Mouse (Mus musculus) forebrain, embryonic 13.5 days (tissue): ENCODE data around the gene Slc25a53. TPM values are rescaled to one million over a fixed set of nuclear protein-coding genes. Genes with fewer than 3 reads are reported as not detected.
"Not testable (repeated sequence)": the region's sequence is repeated elsewhere in the genome, so short reads cannot be mapped to it uniquely, and the experiment has no call there.

Experiments used
- ATAC-seq: fragments of 200-750 bp; cut with Nextera tagmentation; 2 replicates; pipeline ENCODE4 v1.8.0; 2017
- H3K27ac ChIP-seq: fragments of 300-500 bp; sonication (generic); 2 replicates; pipeline ENCODE4 v1.5.1; 2015; ENCODE audit warnings: inconsistent platforms, mild to moderate bottlenecking, moderate library complexity
- H3K27me3 ChIP-seq: fragments of 300-500 bp; sonication (generic); 2 replicates; pipeline ENCODE4 v1.6.1; 2015; ENCODE audit warnings: mild to moderate bottlenecking, inconsistent platforms
- H3K36me3 ChIP-seq: fragments of 300-500 bp; sonication (generic); 2 replicates; pipeline ENCODE4 v1.6.1; 2015; ENCODE audit warnings: mild to moderate bottlenecking, inconsistent platforms; ENCODE audit not compliant: poor library complexity, severe bottlenecking
- H3K4me1 ChIP-seq: fragments of 300-500 bp; sonication (generic); 2 replicates; pipeline ENCODE4 v1.6.1; 2015; ENCODE audit warnings: inconsistent platforms
- H3K4me2 ChIP-seq: fragments of 300-500 bp; sonication (generic); 2 replicates; pipeline ENCODE4 v1.6.1; 2015; ENCODE audit warnings: inconsistent platforms, mild to moderate bottlenecking, moderate library complexity
- H3K4me3 ChIP-seq: fragments of 300-500 bp; sonication (generic); 2 replicates; pipeline ENCODE4 v1.5.1; 2015; ENCODE audit warnings: mild to moderate bottlenecking, inconsistent platforms
- H3K9ac ChIP-seq: fragments of 300-500 bp; sonication (generic); 2 replicates; pipeline ENCODE4 v1.6.1; 2015; ENCODE audit warnings: mild to moderate bottlenecking, inconsistent platforms
- H3K9me3 ChIP-seq: fragments of 300-500 bp; sonication (generic); replicated peaks from 2 replicates; pipeline ENCODE4 v1.6.1; 2016; ENCODE audit warnings: inconsistent platforms
- WGBS: fragments of 180-500 bp; shearing (Covaris S2); methylation state at CpG from one replicate; pipeline ENCODE4 v1.1.7; 2015; 5-methylcytosine and 5-hydroxymethylcytosine counted together
- polyA plus RNA-seq: library from polyadenylated mRNA; unstranded; fragments of >200 nt; fragmentation: Nextera tagmentation; extraction: Ambion mirVana; gene quantifications from 2 replicates; pipeline ENCODE4 v1.2.1, GENCODE M21; 2015

Slc25a53 gene
- polyA plus RNA-seq, 1 experiment from 2014 or later = 14.9 TPM

- Histone ChIP-seq H3K27ac (no peak overlapping the region), H3K9me3 (no peaks in the 10 kb centered on the region), H3K36me3 (no peaks in the 10 kb centered on the region; the same call in 1 of the 2 replicates), H3K27me3 (no peaks in the 10 kb centered on the region), H3K4me3 (no peak overlapping the region), H3K4me2 (no peak overlapping the region), H3K4me1 (no peaks in the 10 kb centered on the region), H3K9ac (no peak overlapping the region)
- WGBS = 53% methylated on average over 6 of the region's 6 CpGs
- ATAC-seq = peak; percentile 78
Observed at GRCm38 (mm10) chrX:137015099-137015709, 22.9 kb downstream of the Slc25a53 start.

- H3K9ac ChIP-seq = no peak overlapping the region
- H3K27me3 ChIP-seq = no peaks in the 10 kb centered on the region
- no peak overlapping the region for H3K27ac ChIP-seq
- no peak for ATAC-seq
- H3K4me2 ChIP-seq = no peak overlapping the region
- 87% methylated on average over 2 of the region's 2 CpGs for WGBS
- H3K36me3 ChIP-seq = no peaks in the 10 kb centered on the region
- H3K4me3 ChIP-seq = no peak overlapping the region
- no peaks in the 10 kb centered on the region for H3K9me3 ChIP-seq
- H3K4me1 ChIP-seq = peaks cover 14% of the 10 kb centered on the region
Observed at GRCm38 (mm10) chrX:136996256-136996655, 41.8 kb downstream of the Slc25a53 start.

- Histone ChIP-seq H3K36me3 (no peaks in the 10 kb centered on the region), H3K27ac (peak overlapping the region; percentile 88), H3K4me2 (peak overlapping the region; percentile 62), H3K4me1 (peaks cover 14% of the 10 kb centered on the region), H3K9me3 (no peaks in the 10 kb centered on the region), H3K9ac (peak overlapping the region; percentile 73), H3K4me3 (peak overlapping the region; percentile 50), H3K27me3 (no peaks in the 10 kb centered on the region)
- WGBS = 25% methylated on average over 14 of the region's 14 CpGs
- ATAC-seq = no peak
Observed at GRCm38 (mm10) chrX:136993641-136994040, 44.5 kb downstream of the Slc25a53 start.

- peaks cover 14% of the 10 kb centered on the region for H3K4me1 ChIP-seq
- H3K36me3 ChIP-seq = no peaks in the 10 kb centered on the region
- H3K9me3 ChIP-seq = no peaks in the 10 kb centered on the region
- WGBS = 19% methylated on average over 26 of the region's 26 CpGs
- ATAC-seq = peak; percentile 99
- peak within 1 kb of the TSS; percentile 50 for H3K4me3 ChIP-seq
- peak within 1 kb of the TSS; percentile 62 for H3K4me2 ChIP-seq
- no peaks in the 10 kb centered on the region for H3K27me3 ChIP-seq
- H3K27ac ChIP-seq = peak within 1 kb of the TSS; percentile 88
- H3K9ac ChIP-seq = peak within 1 kb of the TSS; percentile 73
Observed at GRCm38 (mm10) chrX:136992978-136993547, 45.0 kb downstream of the Slc25a53 start, which contains the start of gene Zcchc18. Zcchc18 (plus strand) TSS chrX:136993155.

- Histone ChIP-seq H3K4me1 (peaks cover 14% of the 10 kb centered on the region), H3K9me3 (no peaks in the 10 kb centered on the region), H3K4me2 (peak overlapping the region; percentile 62), H3K36me3 (no peaks in the 10 kb centered on the region), H3K27me3 (no peaks in the 10 kb centered on the region), H3K27ac (peak overlapping the region; percentile 88; the same call in 1 of the 2 replicates), H3K9ac (peak overlapping the region; percentile 73), H3K4me3 (peak overlapping the region; percentile 50)
- peak; percentile 62 for ATAC-seq
- WGBS = 20% methylated on average over 19 of the region's 19 CpGs
Observed at GRCm38 (mm10) chrX:136992191-136992965, 45.7 kb downstream of the Slc25a53 start.

GRCm38 (mm10) chrX:136991274-136991673 is 46.8 kb downstream of the Slc25a53 start:
- no peak overlapping the region for H3K9ac ChIP-seq
- no peaks in the 10 kb centered on the region for H3K27me3 ChIP-seq
- no peaks in the 10 kb centered on the region for H3K9me3 ChIP-seq
- peak overlapping the region; percentile 62; the same call in 1 of the 2 replicates for H3K4me2 ChIP-seq
- WGBS = 42% methylated on average over 2 of the region's 2 CpGs
- H3K36me3 ChIP-seq = no peaks in the 10 kb centered on the region
- H3K4me3 ChIP-seq = no peak overlapping the region
- H3K27ac ChIP-seq = no peak overlapping the region
- ATAC-seq = no peak
- H3K4me1 ChIP-seq = peaks cover 14% of the 10 kb centered on the region

- Histone ChIP-seq H3K9me3 (no peaks in the 10 kb centered on the region), H3K4me1 (no peaks in the 10 kb centered on the region), H3K9ac (no peak overlapping the region), H3K27ac (no peak overlapping the region), H3K4me3 (no peak overlapping the region), H3K36me3 (no peaks in the 10 kb centered on the region), H3K27me3 (no peaks in the 10 kb centered on the region), H3K4me2 (no peak overlapping the region)
- no peak for ATAC-seq
Observed at GRCm38 (mm10) chrX:136986039-136986438, 52.1 kb downstream of the Slc25a53 start.

- no peaks in the 10 kb centered on the region for H3K27me3 ChIP-seq
- H3K4me3 ChIP-seq = no peak overlapping the region
- H3K9ac ChIP-seq = no peak overlapping the region
- H3K4me2 ChIP-seq = no peak overlapping the region
- no peak for ATAC-seq
- no peak overlapping the region for H3K27ac ChIP-seq
- H3K36me3 ChIP-seq = no peaks in the 10 kb centered on the region
- H3K4me1 ChIP-seq = no peaks in the 10 kb centered on the region
- no peaks in the 10 kb centered on the region for H3K9me3 ChIP-seq
Observed at GRCm38 (mm10) chrX:136978616-136979015, 59.5 kb downstream of the Slc25a53 start.

- Histone ChIP-seq H3K27me3 (no peaks in the 10 kb centered on the region), H3K36me3 (no peaks in the 10 kb centered on the region), H3K4me1 (no peaks in the 10 kb centered on the region), H3K9me3 (no peaks in the 10 kb centered on the region), H3K27ac (no peak within 1 kb of the TSS), H3K9ac (peak within 1 kb of the TSS; percentile 58), H3K4me2 (peak within 1 kb of the TSS; percentile 60), H3K4me3 (peak within 1 kb of the TSS; percentile 46)
- WGBS = 35% methylated on average over 15 of the region's 15 CpGs
- peak; percentile 100 for ATAC-seq
Observed at GRCm38 (mm10) chrX:136976424-136977084, 61.5 kb downstream of the Slc25a53 start, which contains the start of the genes Tmsb15l and Tmsb15b1. Tmsb15l (minus strand) TSS chrX:136976869. Tmsb15b1 (minus strand) TSS chrX:136976874.

GRCm38 (mm10) chrX:136975397-136975796 is 62.7 kb downstream of the Slc25a53 start, which contains the start of gene Tmsb15b2:
Tmsb15b2 (minus strand) TSS chrX:136975497.
- not testable (repeated sequence) for H3K36me3 ChIP-seq, ATAC-seq, H3K27me3 ChIP-seq, H3K4me1 ChIP-seq, H3K27ac ChIP-seq, H3K9me3 ChIP-seq
- WGBS = 88% methylated on average over 6 of the region's 6 CpGs
- peak within 1 kb of the TSS; percentile 46 for H3K4me3 ChIP-seq
- H3K4me2 ChIP-seq = peak within 1 kb of the TSS; percentile 60
- peak within 1 kb of the TSS; percentile 58 for H3K9ac ChIP-seq

GRCm38 (mm10) chrX:136959688-136960087 is 78.4 kb downstream of the Slc25a53 start:
- Histone ChIP-seq H3K27ac (no peak overlapping the region), H3K27me3 (no peaks in the 10 kb centered on the region), H3K4me1 (no peaks in the 10 kb centered on the region), H3K4me2 (no peak overlapping the region), H3K9ac (no peak overlapping the region), H3K9me3 (no peaks in the 10 kb centered on the region), H3K4me3 (no peak overlapping the region), H3K36me3 (no peaks in the 10 kb centered on the region)
- no peak for ATAC-seq
- 36% methylated on average over 2 of the region's 2 CpGs for WGBS

GRCm38 (mm10) chrX:136958300-136958699 is 79.8 kb downstream of the Slc25a53 start:
- WGBS = 52% methylated on average over 5 of the region's 5 CpGs
- not testable (repeated sequence) for H3K9me3 ChIP-seq, H3K9ac ChIP-seq, H3K27me3 ChIP-seq, H3K4me1 ChIP-seq, H3K36me3 ChIP-seq, H3K27ac ChIP-seq
- peak; percentile 26 for ATAC-seq
- Histone ChIP-seq H3K4me3 (peak overlapping the region; percentile 40), H3K4me2 (peak overlapping the region; percentile 52)
